Mouse (Mus musculus): ENCODE results near the gene Orc1.
A peak's percentile ranks its signal among the peaks of the same experiment; 100 is the strongest.

Orc1 gene

DNA sequence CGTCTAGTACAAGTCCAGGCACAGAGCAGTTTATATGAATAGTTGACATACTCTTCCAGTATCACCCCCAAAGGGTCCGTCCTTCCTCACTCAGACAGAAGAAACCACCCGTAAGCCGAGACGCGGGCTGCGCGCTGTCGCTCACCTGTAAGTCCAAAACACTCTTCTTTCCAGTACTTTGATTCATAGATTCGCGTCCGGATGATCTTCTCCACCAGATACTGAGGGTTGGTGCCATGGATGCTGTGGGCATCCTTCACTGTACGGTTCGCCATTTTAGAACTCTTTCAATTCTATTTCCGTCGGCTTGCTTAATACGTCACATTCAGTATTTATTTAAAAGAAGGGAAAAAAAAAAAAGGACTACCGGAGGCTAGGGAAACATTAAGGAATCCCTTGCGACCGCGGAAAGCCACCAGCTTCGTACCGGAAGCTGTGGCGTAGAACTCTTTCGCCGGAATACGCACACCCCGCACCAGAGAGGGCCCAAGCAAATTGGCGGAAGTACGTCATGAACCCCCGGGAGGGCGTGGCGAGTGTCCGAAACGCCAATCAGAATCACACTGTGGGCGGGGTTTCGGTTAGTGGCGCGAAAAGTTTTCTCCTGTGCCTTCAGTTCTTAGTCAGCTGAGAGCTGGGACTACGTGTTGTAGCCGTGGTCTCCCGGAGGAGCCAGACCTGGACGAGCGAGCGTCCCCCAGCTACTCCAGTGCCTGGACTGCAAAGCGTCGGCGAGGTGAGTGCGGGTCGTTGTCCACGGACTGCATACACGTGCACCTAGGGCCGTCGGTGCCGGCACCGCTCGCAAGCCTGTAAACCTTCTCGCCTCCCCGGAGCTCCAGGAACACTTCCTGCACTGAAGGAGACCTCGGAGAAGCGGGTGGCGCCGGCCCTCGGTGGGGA lies at the start of gene Orc1, which contains the start of gene Prpf38a:
Gene Orc1, plus strand, starts transcription at position 584 of the 903 bp plus-strand sequence.
Gene Prpf38a, minus strand, starts transcription at position 497 of the 903 bp plus-strand sequence.
- DNase-seq = peak; percentile 96 to 97

DNA sequence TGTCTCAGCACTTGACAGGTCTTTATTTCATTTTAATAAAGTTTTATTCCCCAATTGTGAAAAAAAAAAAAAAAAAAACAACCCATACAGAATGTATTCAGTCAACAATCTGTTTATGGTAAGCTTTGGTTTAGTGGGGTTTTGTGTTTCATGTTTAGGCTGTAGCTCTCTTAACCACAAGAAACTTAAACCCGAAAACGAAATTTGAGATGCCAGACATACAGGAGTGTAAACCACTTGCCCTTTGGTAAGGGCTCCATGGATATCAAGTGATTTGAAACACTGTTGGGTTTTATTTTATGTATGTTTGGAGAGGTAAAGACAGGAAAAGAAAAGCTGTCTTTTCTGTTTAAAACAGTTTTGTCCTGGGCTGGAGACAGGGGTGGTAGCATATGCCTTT lies 39.5 kb upstream of the Orc1 start:
- no peak for DNase-seq

DNA sequence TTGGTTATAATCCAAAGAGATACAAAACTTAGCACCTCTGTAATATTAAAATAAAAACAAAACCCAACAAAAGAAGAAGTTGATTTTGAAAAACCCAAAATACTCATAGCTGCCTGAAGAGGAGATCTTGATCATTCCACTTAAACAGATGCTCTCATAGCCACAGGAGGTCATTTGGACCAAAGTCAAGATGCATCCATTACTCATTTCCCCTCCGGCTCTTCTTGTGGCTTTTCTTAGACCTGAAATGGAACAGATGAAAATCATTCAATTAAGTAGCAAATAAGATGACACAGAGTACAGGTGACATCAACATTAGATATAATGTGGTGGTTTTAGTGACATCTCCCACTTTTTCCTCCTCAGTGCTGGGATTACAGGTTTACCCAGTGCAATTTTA lies 14.2 kb upstream of the Orc1 start:
- DNase-seq = no peak

DNA sequence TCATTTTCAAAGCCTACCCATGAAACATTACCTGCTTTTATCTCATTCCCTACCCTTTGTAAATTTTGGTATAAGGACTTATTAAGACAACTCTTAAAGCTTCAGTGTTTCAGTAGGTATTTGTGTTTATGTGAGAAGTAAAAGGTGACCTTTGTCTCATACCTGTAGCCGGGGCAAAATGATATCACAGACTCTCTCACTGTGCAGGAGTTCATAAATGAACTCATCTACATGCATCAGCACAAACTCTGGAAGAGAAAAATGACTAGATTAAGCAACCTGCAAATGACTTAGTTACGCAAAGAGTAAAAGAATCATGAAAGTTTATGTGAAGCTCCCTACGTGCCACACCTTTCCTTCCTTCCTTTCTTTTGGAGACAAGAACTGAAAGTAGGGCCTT lies 6.6 kb upstream of the Orc1 start:
- DNase-seq = no peak

DNA sequence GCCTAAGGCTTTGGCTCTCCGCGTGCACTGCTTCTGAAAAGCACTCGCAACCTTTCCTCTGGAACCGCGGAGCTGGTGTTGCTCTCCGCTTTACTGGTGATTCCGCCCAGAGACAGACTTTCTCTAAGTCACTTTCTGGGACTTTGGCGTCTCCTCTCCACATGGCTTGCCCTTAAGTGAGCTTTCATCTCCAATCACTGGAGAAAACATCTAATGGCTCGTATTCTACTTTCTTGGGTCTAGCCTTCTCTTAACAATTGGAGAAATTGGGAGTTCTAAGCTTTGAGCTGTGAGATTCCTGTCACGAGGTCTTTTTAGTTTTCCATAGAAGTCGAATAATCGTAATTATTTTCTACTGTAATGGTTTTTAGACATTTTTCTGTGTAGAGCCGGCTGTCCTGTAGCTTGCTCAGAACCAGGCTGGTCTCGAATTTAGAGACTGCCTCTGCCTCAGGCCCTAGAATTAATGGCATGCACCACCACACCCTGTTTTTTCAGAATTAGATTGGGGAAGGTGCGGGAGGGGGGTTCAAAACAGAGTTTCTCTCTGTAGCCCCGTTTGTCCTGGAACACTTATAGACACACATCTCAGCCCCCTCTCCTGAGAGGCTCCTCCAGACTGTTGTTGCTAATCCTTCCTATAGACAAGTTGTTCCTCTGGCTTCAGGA lies 654 bp downstream of the Orc1 start:
- DNase-seq = no peak

DNA sequence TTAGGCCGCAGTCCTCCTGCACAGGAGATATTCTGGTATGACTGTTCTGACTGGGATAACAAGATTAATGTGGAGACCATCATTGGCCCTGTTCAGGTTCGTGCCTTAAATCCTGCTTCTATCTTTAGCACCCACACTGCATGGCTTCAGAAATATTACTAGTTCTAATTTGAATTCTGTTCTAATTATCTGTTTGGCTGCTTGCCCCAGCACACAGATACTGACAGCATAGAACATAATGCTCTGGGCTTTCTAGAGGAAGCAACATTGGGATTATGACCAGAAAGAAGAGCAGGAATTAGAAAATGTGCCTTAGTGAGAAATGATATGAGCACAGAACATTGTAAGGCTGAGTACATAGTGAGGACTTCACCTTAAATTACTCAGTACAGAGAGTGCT lies 14.2 kb downstream of the Orc1 start:
- no peak for DNase-seq

DNA sequence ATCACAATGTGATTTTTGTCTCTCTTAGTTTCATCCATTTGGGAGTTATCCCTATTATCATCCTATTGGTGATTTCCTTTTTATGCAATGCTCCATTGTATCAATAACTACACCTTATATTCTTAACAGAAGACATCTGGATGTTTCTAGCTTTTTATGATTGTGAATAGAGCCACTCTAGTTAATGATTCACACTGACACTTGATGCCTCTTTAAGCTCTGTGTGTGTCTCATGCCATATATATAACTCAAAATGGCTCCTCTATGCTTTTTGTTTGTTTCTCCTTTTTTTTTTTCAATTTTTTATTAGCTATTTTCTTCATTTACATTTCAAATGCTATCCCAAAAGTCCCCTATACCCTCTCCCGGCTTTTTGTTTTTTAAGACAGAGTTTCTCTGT lies 16.6 kb downstream of the Orc1 start:
- no peak for DNase-seq

DNA sequence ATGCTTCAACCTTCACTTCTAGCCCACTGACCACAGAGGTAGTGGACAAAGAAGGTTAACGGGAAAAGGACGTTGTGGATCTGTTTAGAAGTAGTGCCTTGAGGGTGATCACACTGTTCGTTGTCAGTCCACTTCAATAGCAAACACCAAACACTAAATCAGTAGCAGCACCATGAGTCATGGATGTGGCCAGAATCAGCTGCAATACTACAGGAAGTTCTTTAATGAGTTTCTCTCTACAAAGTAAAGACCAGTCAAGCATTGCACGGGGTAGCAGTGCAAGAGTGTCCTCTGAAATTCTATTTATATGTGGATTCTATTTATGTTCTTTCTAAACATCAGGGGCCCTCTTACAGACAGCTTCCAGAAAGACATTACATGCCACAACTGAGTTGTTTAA lies 19.1 kb downstream of the Orc1 start:
- no peak for DNase-seq

DNA sequence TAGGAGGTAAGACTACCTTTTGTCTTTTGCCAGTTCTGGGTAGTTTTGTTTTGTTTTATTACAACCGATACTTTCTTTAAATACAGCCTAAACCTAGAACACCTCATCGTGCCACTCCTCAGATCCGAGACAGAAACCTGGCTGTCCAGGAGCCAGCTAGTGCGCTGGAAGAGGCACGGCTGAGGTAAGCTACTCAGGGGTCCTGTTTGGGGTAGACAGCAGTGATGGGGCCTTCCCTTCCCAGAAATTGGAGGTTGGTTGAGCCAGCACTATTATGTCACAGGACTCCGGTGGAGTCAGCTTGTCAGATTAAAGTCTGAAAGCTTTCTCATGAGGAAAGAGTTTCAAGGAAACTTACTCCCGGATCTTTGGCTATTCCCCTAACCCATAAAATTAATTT lies 22.6 kb downstream of the Orc1 start:
- no peak for DNase-seq

DNA sequence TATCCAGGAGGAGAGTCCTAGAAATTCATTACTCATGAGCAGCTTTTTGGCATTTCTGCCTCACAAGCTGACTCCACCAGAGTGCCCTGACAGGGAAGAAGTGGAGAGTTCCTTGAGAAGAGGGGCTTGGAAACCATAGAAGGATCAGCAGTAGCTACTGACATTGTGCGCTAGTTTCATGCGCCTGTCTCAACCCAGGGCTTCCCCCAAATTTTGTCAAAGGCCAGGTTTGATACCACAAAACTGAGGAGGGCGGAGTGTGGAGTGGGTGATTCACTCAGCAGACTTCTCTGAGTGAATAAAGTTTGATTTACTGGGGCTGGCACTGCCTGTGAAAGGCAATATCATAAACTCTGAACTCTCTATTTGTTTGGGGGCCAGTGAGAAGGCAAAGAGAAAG lies 29.4 kb downstream of the Orc1 start:
- no peak for DNase-seq

DNA sequence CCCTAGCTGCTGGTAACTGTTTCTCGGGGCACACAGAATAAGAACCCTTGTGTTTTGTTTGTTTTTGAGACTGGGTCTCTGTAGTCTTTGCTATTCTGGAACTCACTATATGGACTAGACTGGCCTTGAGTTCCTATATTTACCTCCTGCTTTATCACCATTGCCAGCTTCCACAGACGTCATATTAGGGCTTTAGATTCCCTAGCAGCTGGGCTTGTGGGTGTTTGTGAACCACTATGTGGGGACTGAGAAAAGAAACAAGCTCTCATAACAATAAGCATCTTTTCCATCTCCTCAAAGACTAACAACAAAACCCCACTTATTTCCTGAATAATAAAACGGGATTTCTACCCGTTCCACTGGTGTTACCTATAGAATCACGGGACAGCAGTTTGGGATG lies 31.7 kb downstream of the Orc1 start:
- no peak for DNase-seq

DNA sequence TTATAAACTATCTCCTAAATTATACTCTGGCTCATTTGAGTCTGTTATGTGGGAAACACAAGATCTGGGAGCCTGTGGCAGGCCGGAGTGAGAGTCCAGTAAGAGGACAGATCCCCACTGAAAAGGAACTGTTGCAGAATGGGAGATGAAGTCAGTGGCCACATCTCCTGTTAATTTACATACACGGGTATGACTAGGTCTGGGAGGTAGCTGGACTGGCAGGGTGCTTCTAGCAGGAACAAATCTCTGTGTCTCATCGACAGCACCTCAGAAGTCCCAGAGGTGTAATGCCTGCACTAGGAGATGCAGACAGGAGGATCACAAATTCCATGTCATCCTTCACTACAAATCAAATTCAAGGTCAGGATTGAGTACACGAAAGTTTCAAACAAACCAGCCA lies 39.4 kb downstream of the Orc1 start:
- DNase-seq = no peak

DNA sequence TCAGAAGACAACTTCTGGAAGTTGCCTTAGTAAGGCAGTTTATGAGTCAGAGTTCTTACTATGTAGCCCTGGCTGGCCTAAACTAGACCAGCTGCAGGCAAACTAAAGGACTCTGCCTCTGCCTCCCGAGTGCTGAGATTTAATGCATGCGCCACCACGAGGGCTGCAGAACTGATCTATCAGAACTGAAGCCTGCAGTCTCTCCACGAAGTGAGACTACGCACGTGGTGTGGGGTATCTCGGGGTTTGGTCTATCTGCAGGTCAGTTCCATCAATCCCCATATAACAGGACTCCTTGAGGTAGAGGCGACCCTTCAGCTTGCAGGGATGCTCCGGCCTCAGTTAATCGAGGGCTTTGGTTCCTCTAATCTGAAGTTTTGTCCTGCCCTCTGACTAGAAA lies 39.9 kb downstream of the Orc1 start:
- peak in 1 of 2 experiments; percentile 26 for DNase-seq

DNA sequence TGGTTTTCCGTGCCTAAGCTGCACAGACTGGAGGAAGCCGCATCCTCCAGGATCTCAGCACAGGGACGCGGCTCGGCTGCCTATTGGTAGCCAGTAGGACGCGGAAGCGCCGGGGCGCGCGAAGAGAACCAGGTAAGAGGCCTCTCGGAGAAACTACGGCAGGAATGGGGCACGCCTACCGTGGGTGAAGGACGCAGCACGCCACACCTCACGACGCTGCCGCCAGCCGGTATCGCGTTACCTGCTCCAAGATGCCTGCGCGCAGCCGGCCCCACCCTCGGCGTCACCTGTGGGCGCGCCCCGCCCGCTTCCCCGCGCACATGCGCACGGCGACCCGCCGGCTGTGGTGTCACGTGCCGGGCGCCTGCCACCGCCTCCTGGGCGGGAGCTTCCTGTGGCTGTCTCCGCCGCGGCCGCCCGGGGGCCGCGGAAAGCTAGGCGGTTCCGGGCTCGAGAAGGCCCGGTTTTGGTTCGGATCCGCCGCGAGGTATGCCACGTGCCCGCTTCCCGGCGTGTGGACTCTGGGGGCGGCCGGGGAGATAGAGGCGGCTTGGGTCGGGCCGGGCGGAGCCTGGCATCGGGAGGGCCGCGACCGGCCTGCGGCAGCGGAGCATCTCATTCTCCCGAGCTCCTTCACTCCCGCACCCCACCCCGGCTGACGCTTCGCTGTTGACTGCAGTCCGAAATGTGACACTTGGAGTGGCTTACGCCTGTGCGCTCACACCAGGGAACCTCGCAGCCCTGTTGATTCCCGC lies 40.5 kb downstream of the Orc1 start, which contains the start of gene Cc2d1b:
Gene Cc2d1b, plus strand, starts transcription at position 354 of the 755 bp plus-strand sequence.
- DNase-seq = peak; percentile 90 to 94

DNA sequence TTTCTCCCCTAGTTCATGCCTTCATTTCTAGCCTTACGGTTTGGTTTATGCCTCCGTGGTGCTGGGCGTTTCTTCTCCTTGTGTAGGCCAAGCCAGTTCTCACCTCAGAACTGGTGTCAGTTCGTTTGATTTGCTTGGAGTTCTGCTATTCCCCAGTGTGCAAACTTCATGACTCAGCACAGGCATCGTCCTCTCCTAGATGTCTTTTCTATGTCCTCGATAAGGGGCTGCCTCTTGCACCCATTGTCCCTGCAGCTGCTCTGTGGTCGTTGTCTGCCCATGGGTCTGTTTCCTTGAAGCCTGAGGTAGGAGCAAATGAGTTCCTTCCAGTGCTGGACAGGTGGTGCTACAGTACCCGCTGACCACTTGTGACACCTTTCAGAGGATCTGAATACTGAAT lies 41.3 kb downstream of the Orc1 start:
- DNase-seq = no peak

DNA sequence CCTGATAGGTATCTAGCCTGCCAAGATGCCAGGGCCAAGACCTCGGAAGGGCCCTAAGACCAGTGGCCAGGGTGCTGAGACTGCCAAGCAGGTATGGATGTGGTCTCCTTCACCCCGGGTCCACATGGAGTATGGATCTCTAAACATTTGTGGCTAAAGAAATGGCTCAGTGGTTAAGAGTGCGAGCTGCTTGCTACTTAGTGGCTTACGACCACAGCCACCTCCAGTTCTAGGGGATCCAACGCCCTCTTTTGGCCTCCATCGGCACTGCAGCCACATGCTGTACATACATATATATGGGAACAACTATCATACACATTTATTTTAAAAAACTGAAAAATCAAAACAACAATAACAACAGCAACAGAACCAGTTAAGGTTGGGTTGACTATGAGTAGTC lies 42.3 kb downstream of the Orc1 start:
- DNase-seq = peak in 1 of 2 experiments; percentile 26

DNA sequence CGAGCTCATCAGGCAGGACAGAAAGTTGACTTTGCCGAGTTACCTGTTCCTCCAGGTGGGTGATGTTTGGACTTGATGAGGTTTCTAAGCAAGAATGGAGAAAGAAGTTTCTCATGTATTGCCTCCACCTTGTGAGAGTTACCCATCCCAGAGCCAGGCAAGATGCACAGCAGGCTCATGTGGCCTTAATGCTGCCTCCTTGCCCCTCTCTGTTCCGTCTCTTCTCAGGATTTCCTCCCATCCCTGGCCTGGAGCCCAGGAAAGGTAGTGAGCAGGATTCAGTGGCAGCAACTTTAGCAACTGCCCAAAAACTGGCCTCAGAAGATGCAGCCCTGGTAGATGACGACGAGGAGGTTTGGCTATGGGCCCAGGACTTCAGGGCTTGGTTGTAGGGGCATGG lies 47.8 kb downstream of the Orc1 start:
- no peak for DNase-seq

DNA sequence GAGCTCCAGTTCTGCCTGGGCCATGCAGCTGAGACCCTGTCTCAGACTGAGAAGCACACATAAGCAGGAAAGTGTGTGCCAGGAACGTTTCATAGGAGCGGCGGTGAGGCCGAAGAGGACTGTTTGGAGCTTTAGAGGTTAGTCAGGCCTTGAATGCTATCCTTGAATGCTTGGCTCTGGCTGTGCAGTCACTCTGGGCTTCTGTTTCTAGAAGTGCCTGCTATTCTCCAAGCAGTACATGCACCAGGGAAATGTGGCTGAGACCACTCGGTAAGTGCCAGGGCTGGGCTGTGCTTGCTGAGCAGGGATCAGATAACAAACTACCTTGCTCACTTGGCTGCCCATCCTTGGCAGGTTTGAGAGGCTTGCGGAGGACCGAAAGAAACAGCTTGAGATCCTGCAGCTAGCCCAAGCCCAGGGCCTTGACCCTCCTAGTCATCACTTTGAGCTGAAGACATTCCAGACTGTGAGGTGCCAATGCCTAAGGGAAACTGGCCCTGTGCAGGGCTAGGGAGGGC lies 50.2 kb downstream of the Orc1 start:
- no peak for DNase-seq

DNA sequence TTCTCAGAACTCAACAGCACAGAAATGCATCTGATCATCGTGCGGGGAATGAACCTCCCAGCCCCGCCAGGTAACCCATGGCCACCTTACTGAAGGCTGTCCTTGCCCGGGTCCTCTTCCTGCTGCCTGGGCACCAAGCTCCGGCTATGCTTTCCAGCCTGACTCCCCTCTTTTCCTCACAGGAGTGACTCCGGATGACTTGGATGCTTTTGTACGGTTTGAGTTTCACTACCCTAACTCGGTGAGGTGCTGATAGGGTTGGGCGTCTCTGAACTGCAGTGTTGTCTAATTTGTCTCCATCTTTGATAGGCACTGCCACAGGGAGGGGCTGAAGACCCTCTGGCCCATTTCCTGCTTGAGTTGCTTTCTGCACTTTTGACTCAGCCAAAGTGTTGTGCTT lies 50.9 kb downstream of the Orc1 start:
- no peak for DNase-seq

DNA sequence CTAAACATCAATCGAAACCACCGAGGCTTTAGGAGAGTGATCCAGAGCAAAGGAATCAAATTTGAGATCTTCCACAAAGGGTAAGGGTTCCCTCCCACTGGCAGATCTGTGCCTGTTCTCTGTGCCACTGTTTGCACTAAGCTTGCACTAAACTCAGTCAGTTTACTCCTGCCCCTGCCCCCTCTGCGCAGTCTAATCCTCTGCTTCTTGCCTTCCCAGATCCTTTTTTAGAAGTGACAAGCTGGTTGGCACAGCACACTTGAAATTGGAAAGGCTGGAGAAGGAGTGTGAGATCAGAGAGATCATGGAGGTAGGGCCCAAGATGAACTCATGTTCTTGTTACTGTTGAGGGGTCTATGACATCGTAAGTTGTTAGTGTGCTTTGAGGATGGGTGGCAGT lies 52.4 kb downstream of the Orc1 start:
- DNase-seq = no peak

DNA sequence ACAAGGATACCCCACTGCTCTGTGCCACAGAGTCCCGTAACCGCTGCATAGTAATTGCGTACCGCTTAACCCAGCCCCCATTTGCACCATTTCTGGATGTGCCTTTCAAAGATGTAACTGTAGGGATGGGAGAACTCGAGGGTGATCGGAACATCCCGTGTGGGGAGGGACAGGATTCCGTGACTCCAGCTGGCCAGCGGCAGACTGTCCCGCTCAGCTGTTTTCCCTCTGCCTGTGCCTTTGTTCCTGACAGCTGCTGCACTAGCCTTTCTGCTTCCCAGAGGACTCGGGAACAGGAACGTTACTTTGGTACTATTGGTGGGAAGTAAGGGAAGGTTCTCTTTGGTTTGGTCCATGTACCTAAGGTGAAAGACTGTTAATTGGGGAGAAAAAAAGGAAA lies 54.5 kb downstream of the Orc1 start:
- DNase-seq = no peak

DNA sequence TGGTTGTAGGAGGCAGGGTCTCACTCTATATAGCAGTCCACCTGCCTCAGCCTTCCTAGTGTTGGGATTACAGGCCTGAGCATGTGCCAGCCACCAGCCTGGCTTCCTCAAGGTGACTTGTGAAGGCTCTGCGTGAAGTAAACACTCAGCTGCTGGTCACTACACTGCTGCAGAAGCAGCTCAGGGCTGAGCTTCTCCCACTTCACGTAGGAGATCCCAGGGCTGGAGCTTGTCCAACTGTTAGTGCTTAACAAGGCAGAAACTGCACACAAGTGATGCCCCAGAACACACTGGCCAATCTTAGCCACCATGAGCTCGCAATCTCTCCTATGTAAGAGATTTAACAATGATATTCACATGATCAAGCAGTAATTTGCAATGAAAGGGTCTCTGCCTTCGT lies 55.5 kb downstream of the Orc1 start:
- no peak for DNase-seq

DNA sequence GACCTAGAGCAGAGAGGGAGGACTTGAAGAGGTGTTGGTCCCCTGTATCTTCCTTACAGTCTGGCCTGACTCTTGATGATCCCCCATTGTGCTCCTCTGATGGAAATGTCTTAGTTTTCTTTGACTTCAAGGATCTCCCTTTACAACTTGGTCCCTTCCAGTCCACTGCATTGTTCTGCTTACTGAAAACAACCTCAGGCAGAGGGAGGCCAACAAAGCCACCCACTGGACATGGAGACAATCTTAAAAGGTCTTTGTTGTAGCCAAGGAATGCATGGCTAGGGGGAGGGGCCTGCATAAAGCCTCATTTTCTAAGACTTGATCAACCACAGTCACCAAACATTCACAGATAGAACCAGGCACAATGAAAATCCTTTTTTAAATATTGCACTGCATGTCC lies 55.9 kb downstream of the Orc1 start:
- no peak for DNase-seq

Measured in thymus, postnatal 36 days (tissue).